Mouse (Mus musculus) CH12.LX (cell line): Measurements from ENCODE around the gene Eme2. TPM values are rescaled to one million over a fixed set of nuclear protein-coding genes. Genes with fewer than 3 reads are reported as not detected.

Experiments used
- DNase-seq: peaks from one replicate; pipeline ENCODE4 v3.0.0-alpha.2; 2013; ENCODE audit errors: extremely low read depth
- H3K27ac ChIP-seq: 2 replicates; pipeline ENCODE4 v1.5.1; 2012; ENCODE audit warnings: low read depth, mild to moderate bottlenecking, control low read depth, moderate library complexity; ENCODE audit not compliant: insufficient read depth
- H3K27me3 ChIP-seq: replicated peaks from 2 replicates; pipeline ENCODE3; 2012; ENCODE audit warnings: inconsistent platforms
- H3K36me3 ChIP-seq, 2 experiments: replicated peaks in 1 of 2; 2 replicates each; pipeline versions ENCODE3 to v1.6.1; 2012; ENCODE audit warnings: inconsistent platforms in 1 of 2, low read length in 1 of 2, mild to moderate bottlenecking in 1 of 2, mixed read lengths in 1 of 2, moderate library complexity in 1 of 2; ENCODE audit not compliant: control insufficient read depth in 1 of 2, insufficient read depth in 1 of 2
- H3K4me1 ChIP-seq, 2 experiments: 2 replicates each; pipeline ENCODE4 v1.6.1; 2012; ENCODE audit warnings: inconsistent platforms in 1 of 2, moderate library complexity in 1 of 2; ENCODE audit not compliant: insufficient read depth in 2 of 2, control insufficient read depth in 1 of 2
- H3K4me2 ChIP-seq: 2 replicates; pipeline ENCODE4 v1.6.1; 2012; ENCODE audit warnings: low read depth, mild to moderate bottlenecking, control low read depth; ENCODE audit not compliant: poor library complexity, insufficient read depth, severe bottlenecking
- H3K4me3 ChIP-seq, 3 experiments: fragments of 150-350 bp in 1 of 3; sonication (generic) in 1 of 3; replicated peaks in 1 of 3; 2 replicates each; pipeline versions ENCODE3 to v1.5.1; 2011 to 2012; ENCODE audit warnings: low read depth in 2 of 3, low read length in 2 of 3, mild to moderate bottlenecking in 2 of 3, moderate library complexity in 2 of 3, control low read depth in 1 of 3, improper control_type of control experiment in 1 of 3, inconsistent platforms in 1 of 3, mixed read lengths in 1 of 3; ENCODE audit not compliant: poor library complexity in 1 of 3
- H3K79me2 ChIP-seq: replicated peaks from 2 replicates; pipeline ENCODE4 v1.6.1; 2012; ENCODE audit warnings: mild to moderate bottlenecking, moderate library complexity; ENCODE audit not compliant: control insufficient read depth, poor library complexity, insufficient read depth, severe bottlenecking; ENCODE audit errors: extremely low read depth
- H3K9ac ChIP-seq: 2 replicates; pipeline ENCODE4 v1.6.1; 2012; ENCODE audit warnings: low read depth, mild to moderate bottlenecking, control low read depth, moderate library complexity; ENCODE audit not compliant: insufficient read depth
- H3K9me3 ChIP-seq: replicated peaks from 2 replicates; pipeline ENCODE3; 2012; ENCODE audit warnings: low read length, inconsistent platforms, mixed read lengths
- BHLHE40 ChIP-seq: IDR thresholded peaks from 2 replicates; pipeline ENCODE4 v1.6.1; 2011; ENCODE audit warnings: mild to moderate bottlenecking, low read depth, low read length, improper control_type of control experiment
- CHD2 ChIP-seq: IDR thresholded peaks from 2 replicates; pipeline ENCODE4 v1.6.1; 2011; ENCODE audit warnings: low read length, improper control_type of control experiment
- E2F4 ChIP-seq: IDR thresholded peaks from 2 replicates; pipeline ENCODE4 v1.6.1; 2011; ENCODE audit warnings: low read depth, low read length, improper control_type of control experiment; ENCODE audit not compliant: insufficient replicate concordance
- ELF1 ChIP-seq: IDR thresholded peaks from 2 replicates; pipeline ENCODE4 v1.6.1; 2014; ENCODE audit warnings: low read depth, mild to moderate bottlenecking, inconsistent platforms, low read length, improper control_type of control experiment
- GABPA ChIP-seq: IDR thresholded peaks from 2 replicates; pipeline ENCODE4 v1.6.1; 2012; ENCODE audit warnings: low read depth, low read length, improper control_type of control experiment, inconsistent platforms; ENCODE audit not compliant: insufficient replicate concordance
- HCFC1 ChIP-seq: IDR thresholded peaks from 2 replicates; pipeline ENCODE4 v1.6.1; 2012; ENCODE audit warnings: low read depth, mild to moderate bottlenecking, inconsistent platforms, low read length, improper control_type of control experiment
- KAT2A ChIP-seq: IDR thresholded peaks from 2 replicates; pipeline ENCODE4 v1.6.1; 2012; ENCODE audit warnings: low read length, improper control_type of control experiment, inconsistent platforms; ENCODE audit not compliant: insufficient replicate concordance
- MAFK ChIP-seq: IDR thresholded peaks from 2 replicates; pipeline ENCODE4 v1.6.1; 2011; ENCODE audit warnings: low read length, improper control_type of control experiment; ENCODE audit not compliant: insufficient replicate concordance
- MEF2A ChIP-seq: IDR thresholded peaks from 2 replicates; pipeline ENCODE4 v1.6.1; 2014; ENCODE audit warnings: low read depth, mild to moderate bottlenecking, inconsistent platforms, low read length, improper control_type of control experiment, borderline replicate concordance
- NELFE ChIP-seq: IDR thresholded peaks from 2 replicates; pipeline ENCODE4 v1.6.1; 2011; ENCODE audit warnings: low read depth, low read length, improper control_type of control experiment
- PAX5 ChIP-seq: IDR thresholded peaks from 2 replicates; pipeline ENCODE4 v1.6.1; 2012; ENCODE audit warnings: low read length, inconsistent platforms, mixed read lengths
- POLR2AphosphoS2 ChIP-seq: IDR thresholded peaks from 2 replicates; pipeline ENCODE4 v1.6.1; 2011; ENCODE audit warnings: low read depth, low read length, improper control_type of control experiment
- SIN3A ChIP-seq: IDR thresholded peaks from 2 replicates; pipeline ENCODE4 v1.6.1; 2012; ENCODE audit warnings: low read length, improper control_type of control experiment, inconsistent platforms
- SMC3 ChIP-seq: IDR thresholded peaks from 2 replicates; pipeline ENCODE4 v1.6.1; 2011; ENCODE audit warnings: low read depth, low read length, improper control_type of control experiment
- TBP ChIP-seq: conservative IDR thresholded peaks from 2 replicates; pipeline ENCODE4 v1.6.1; 2011; ENCODE audit warnings: low read depth, low read length, improper control_type of control experiment
- TCF12 ChIP-seq: IDR thresholded peaks from 2 replicates; pipeline ENCODE4 v1.6.1; 2014; ENCODE audit warnings: low read depth, mild to moderate bottlenecking, inconsistent platforms, low read length, improper control_type of control experiment
- USF2 ChIP-seq: conservative IDR thresholded peaks from 2 replicates; pipeline ENCODE4 v1.6.1; 2011; ENCODE audit warnings: low read depth, low read length, improper control_type of control experiment
- ZC3H11A ChIP-seq: IDR thresholded peaks from 2 replicates; pipeline ENCODE4 v1.6.1; 2012; ENCODE audit warnings: low read depth, mild to moderate bottlenecking, inconsistent platforms, low read length, improper control_type of control experiment
- dilution Hi-C: fragments of 300-500 bp; cut with MboI; formaldehyde crosslinking; loops from 2 replicates; pipeline ENCODE4 v1.14.3; 2020; ENCODE audit warnings: low sequenced_read_pairs; ENCODE audit not compliant: extremely low pct_unique_long_range_greater_than_20kb, extremely low pct_ligation_motif_present
- in situ Hi-C: fragments of 300-500 bp; cut with MboI; formaldehyde crosslinking; loops from 3 replicates; pipeline ENCODE4 v1.14.3; 2019; ENCODE audit warnings: low sequenced_read_pairs, low pct_ligation_motif_present, low pct_unique_long_range_greater_than_20kb, mixed read lengths
- polyA plus RNA-seq: library from polyadenylated mRNA; unstranded; fragments of >175 nt; gene quantifications from 2 replicates; pipeline ENCODE4 v1.2.1, GENCODE M21; 2012; ENCODE audit warnings: low read depth; ENCODE audit not compliant: insufficient read length
- total RNA-seq, 2 experiments: library from RNA; depleted of rRNA; stranded (reverse); fragments of 300-350 nt in 1 of 2; fragments of >200 nt in 1 of 2; gene quantifications; 2 replicates each; pipeline ENCODE4 v1.2.3; 2012 to 2014

The Eme2 gene
- total and polyA plus RNA-seq, 3 experiments, result 12.7 to 19.7 (median 16.9) TPM

DNA sequence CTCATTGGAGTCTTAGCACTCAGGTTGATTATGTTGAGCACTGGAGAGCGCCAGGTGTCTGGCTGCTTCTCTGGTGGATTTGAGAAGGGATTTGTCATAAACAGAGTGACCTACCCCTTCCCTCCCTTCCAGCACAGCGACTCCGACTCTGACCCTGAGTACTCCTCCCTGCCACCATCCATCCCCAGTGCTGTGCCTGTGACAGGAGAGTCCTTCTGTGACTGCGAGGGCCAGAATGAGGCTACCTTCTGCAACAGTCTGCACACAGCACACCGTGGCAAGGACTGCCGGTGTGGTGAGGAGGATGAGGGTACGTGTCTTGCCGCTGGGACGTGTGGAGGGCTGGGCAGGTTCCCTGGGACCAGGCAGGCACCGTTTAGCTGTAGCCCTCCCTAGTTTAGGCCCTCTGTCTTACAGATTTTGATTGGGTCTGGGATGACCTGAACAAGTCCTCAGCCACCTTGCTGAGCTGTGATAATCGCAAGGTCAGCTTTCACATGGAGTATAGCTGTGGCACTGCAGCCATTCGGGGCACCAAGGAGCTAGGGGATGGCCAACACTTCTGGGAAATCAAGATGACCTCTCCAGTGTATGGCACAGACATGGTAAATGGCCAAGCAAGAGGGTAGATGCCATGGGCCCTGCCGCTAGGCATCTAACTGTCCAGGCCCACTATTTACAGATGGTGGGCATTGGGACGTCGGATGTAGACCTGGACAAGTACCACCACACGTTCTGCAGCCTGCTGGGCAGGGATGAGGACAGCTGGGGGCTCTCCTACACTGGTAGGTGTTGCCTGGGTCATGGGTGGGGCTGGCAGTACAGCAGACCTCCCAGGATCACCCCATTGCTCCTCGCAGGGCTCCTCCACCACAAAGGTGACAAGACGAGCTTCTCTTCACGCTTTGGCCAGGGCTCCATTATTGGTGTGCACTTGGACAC is 4.5 kb downstream of the Eme2 start:
- H3K27ac ChIP-seq, result 0 out of 2 replicates have a peak overlapping the region, but pooled peaks have one; percentile 18
- peaks cover 41 to 57% of the 10 kb centered on the region in 2 experiments for H3K36me3 ChIP-seq
- dilution Hi-C loops (no loop called here), in situ Hi-C loops (no loop called here)
- TF ChIP-seq SIN3A, result no peak
- TF ChIP-seq BHLHE40, result no peak
- peak; percentile 8; the same call in 1 of the 2 replicates for TF ChIP-seq POLR2AphosphoS2
- no peak for TF ChIP-seq ELF1
- TF ChIP-seq CHD2, result 0 out of 2 replicates have a peak, but pooled peaks have one; percentile 18
- no peak for TF ChIP-seq GABPA
- no peak for TF ChIP-seq HCFC1
- TF ChIP-seq MAFK, result no peak
- TF ChIP-seq TCF12, result no peak
- no peak for TF ChIP-seq E2F4
- no peak for TF ChIP-seq TBP
- TF ChIP-seq USF2, result no peak
- no peak for TF ChIP-seq NELFE
- TF ChIP-seq PAX5, result no peak
- TF ChIP-seq ZC3H11A, result no peak
- H3K79me2 ChIP-seq, result peaks cover 22% of the 10 kb centered on the region
- no peaks in the 10 kb centered on the region for H3K9me3 ChIP-seq
- H3K4me2 ChIP-seq, result no peak overlapping the region
- H3K9ac ChIP-seq, result no peak overlapping the region
- no peaks in the 10 kb centered on the region for H3K27me3 ChIP-seq
- H3K4me1 ChIP-seq, result peaks cover 9 to 73% of the 10 kb centered on the region in 2 experiments
- no peak for DNase-seq
- H3K4me3 ChIP-seq, result no peak overlapping the region

DNA sequence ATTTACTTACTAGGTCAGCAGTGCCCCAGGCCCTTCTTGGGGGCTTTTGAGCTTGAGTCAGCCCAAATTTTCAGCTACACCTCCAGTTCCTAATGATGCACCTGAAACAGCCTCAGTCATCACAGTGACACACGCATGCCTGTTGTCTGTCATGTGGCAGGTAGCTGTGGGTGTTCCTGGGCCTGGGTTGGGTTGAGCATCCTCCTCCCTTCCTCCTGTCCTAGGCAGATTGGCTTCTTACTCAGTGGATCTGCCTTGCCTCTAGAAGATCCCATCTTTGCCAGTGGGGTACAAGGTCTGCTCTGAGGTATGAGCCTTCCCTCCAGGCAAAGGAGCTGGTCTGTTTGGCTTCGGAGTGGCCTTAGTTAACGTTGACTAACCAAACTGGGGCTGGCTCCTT is 6.0 kb downstream of the Eme2 start:
- TF ChIP-seq POLR2AphosphoS2 (peak; percentile 20; the same call in 1 of the 2 replicates), CHD2 (peak; percentile 26; the same call in 1 of the 2 replicates), SMC3 (no peak), KAT2A (no peak), MEF2A (no peak)
- TF ChIP-seq, all 38 proteins: peak for 2
- dilution Hi-C loops, result no loop called here

More for the DNA sequence above, 6.0 kb downstream of the Eme2 start:
- Histone ChIP-seq H3K79me2 (peaks cover 18% of the 10 kb centered on the region), H3K27me3 (no peaks in the 10 kb centered on the region), H3K9ac (no peak overlapping the region), H3K36me3 (peaks cover 52 to 73% of the 10 kb centered on the region in 2 experiments), H3K4me2 (no peak overlapping the region), H3K27ac (no peak overlapping the region), H3K4me1 (peaks cover 14 to 83% of the 10 kb centered on the region in 2 experiments), H3K4me3 (no peak overlapping the region), H3K9me3 (no peaks in the 10 kb centered on the region)
- in situ Hi-C loops, result loop anchor here (5.0 kb wide), 2 partner anchors 37 to 147 kb away; partner anchors contain the start of gene Fahd1
- DNase-seq, result no peak
